Mouse (Mus musculus) embryonic fibroblast, embryonic 13.5 days (primary cell): ENCODE measurements around the gene Dppa3.

ENCODE experiments used
- CTCF ChIP-seq: IDR thresholded peaks from 2 replicates; pipeline ENCODE4 v1.5.1; 2011; ENCODE audit warnings: mild to moderate bottlenecking, control low read depth, low read length, moderate library complexity, borderline replicate concordance; ENCODE audit not compliant: insufficient read depth
- POLR2A ChIP-seq: IDR thresholded peaks from 2 replicates; pipeline ENCODE4 v1.6.1; 2011; ENCODE audit warnings: low read depth, mild to moderate bottlenecking, control low read depth, low read length, moderate library complexity

DNA sequence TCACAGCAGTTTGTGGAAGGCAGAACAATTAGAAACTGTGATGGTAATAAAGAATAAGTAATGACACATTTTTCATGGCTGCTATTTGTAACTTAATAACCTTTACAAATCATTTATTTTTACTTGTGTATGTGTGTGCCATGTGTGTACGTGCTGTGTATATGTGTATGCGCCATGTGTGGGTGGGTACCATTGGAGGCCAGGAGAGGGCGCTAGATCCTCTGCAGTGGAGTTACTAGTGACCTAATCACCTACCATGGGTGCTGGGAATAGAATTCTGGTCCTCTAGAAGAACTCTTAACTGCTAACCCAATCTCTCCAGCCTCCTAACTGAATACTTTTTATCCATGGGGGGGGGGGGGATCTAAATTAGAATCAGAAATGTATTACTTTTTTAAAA is 23.7 kb downstream of the Dppa3 start:
- TF ChIP-seq POLR2A, result no peak
- TF ChIP-seq CTCF, result no peak
